Mouse (Mus musculus): Measurements from ENCODE around the gene Blcap. TPM values are rescaled to one million over a fixed set of nuclear protein-coding genes. Genes with fewer than 3 reads are reported as not detected.

The Blcap gene
- polyA plus RNA-seq, 1 experiment from 2014 or later, result 165 TPM

DNA sequence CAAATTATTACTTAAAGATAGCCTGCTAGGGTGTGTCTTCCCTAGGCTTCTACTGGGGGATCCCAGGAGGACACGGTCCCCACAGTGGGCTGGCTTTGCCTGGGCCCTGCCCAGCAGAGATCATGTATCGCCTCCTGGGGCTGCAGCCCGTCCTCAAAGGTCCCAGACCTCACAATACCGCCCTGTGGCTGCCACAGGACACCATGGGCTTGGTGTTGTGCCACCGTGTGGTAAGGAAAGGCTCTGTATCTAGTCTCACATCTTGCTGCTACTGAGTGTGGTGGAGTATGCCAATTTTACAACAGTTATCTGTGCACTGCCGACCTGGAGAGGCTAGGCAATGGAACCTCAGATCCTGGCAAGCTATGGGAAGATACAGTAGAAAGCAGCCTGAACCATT, 12.6 kb downstream of the Blcap start:
- 0 out of 2 replicates have a peak, but pooled peaks have one; percentile 4 for ATAC-seq (ENCODE audit: low read depth)
- H3K4me1 ChIP-seq (replicated peaks), result peaks cover 69% of the 10 kb centered on the region
- WGBS, result 48% methylated on average over 6 of the region's 6 CpGs
- H3K9ac ChIP-seq, result peak overlapping the region; percentile 39; the same call in 1 of the 2 replicates
- H3K27me3 ChIP-seq, result no peaks in the 10 kb centered on the region
- H3K4me3 ChIP-seq, result no peak overlapping the region
- peaks cover 75% of the 10 kb centered on the region for H3K36me3 ChIP-seq
- no peak overlapping the region; the same call in 1 of the 2 replicates for H3K4me2 ChIP-seq
- H3K27ac ChIP-seq (replicated peaks), result peak overlapping the region; percentile 39; the same call in 1 of the 2 replicates
- peaks cover 53% of the 10 kb centered on the region for H3K9me3 ChIP-seq

- Histone ChIP-seq H3K4me3 (no peak overlapping the region), H3K36me3 (peaks cover 71% of the 10 kb centered on the region)
Observed at GRCm38 (mm10) chr2:157558051-157558450, 13.0 kb downstream of the Blcap start.

DNA sequence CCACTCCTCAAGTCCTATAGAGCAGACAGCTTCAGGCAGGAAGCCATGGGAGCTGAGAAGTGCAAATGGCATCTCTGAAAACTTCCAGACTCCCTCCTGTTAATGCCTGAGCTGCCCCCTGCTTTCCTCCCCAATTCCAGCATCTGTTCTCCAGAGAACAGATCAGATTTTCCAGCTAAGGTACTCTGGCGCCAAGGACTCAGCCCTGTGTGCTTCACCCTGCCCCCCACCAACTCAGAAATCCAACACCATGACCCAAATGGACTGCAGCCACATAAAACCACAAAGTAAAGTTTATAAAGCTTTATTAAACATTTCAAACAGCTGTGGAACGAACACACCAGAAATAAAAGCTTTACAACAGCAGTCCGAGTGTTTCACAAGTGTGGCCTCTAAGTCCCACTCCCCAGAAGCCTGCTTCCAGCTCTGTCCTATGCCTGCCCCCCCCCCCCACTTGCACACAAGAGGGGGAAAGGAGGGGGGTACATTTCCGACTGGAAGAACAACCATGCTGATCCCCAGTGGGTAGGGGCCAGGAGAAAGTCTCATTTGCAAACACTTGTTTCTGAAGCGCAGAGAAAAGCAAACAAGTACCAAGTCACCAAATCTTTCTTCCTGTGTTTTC, 14.9 kb downstream of the Blcap start:
- Histone ChIP-seq H3K27ac (replicated peaks) (no peak overlapping the region), H3K4me2 (no peak overlapping the region), H3K4me3 (no peak overlapping the region), H3K9ac (no peak overlapping the region), H3K4me1 (replicated peaks) (peaks cover 58% of the 10 kb centered on the region), H3K9me3 (peaks cover 32% of the 10 kb centered on the region), H3K27me3 (no peaks in the 10 kb centered on the region), H3K36me3 (peaks cover 52% of the 10 kb centered on the region)
- WGBS, result 78% methylated on average over 5 of the region's 5 CpGs
- no peak for ATAC-seq (ENCODE audit: low read depth)

More at GRCm38 (mm10) chr2:157558051-157558450, 13.0 kb downstream of the Blcap start:
- ATAC-seq (ENCODE audit: low read depth), result no peak
- Histone ChIP-seq H3K27ac (replicated peaks) (no peak overlapping the region), H3K4me2 (no peak overlapping the region), H3K4me1 (replicated peaks) (peaks cover 68% of the 10 kb centered on the region), H3K27me3 (no peaks in the 10 kb centered on the region), H3K9ac (peak overlapping the region; percentile 39; the same call in 1 of the 2 replicates), H3K9me3 (peaks cover 48% of the 10 kb centered on the region)
- WGBS, result 73% methylated on average over 9 of the region's 9 CpGs

DNA sequence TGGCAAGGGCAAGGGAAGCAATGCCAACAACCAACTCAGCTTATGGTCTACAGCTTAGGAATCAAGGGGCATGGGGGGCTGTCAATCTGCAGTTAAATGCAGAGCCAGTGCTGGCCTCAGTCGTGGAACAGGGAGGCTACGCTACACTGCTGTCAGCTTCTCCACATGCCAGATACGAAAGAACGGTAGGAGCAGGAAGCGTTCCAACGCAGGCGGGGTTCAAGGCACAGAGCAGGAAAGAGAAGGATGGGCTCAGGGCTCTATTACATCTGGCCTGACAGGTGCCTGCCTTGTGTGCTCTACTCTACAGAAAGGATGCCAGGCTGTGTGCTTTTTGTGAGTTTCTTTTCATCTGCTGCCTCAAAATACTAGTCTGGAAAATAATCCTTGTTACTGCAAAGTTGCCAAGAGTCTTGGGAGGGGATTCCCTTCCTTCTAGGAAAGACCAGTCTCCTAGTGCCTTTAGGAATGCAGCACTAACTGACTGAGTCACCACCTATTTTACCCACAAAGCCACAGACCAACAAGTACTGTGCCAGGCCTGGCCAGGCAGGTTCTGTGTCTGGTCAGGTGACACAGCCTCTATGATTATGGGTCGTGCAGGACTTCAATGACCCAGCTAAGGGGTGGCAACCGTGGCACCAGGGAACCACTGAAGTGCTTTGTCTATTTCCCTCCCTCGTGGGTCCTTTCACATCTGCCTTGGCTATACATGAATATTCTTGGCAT, 18.8 kb downstream of the Blcap start:
- ATAC-seq (ENCODE audit: low read depth), result no peak
- H3K27ac ChIP-seq (replicated peaks), result no peak overlapping the region
- WGBS, result 82% methylated on average over 10 of the region's 10 CpGs

GRCm38 (mm10) chr2:157550292-157550691, 20.8 kb downstream of the Blcap start:
- H3K9me3 ChIP-seq, result no peaks in the 10 kb centered on the region
- 83% methylated on average over 4 of the region's 4 CpGs for WGBS
- no peak overlapping the region for H3K9ac ChIP-seq

More for the DNA sequence above, 18.8 kb downstream of the Blcap start:
- Histone ChIP-seq H3K9ac (no peak overlapping the region), H3K4me1 (replicated peaks) (peaks cover 38% of the 10 kb centered on the region), H3K4me3 (no peak overlapping the region), H3K27me3 (no peaks in the 10 kb centered on the region), H3K36me3 (peaks cover 32% of the 10 kb centered on the region), H3K4me2 (no peak overlapping the region), H3K9me3 (no peaks in the 10 kb centered on the region; the same call in 1 of the 2 replicates)

GRCm38 (mm10) chr2:157546686-157547085, 24.4 kb downstream of the Blcap start:
- Histone ChIP-seq H3K27ac (replicated peaks) (peak overlapping the region; percentile 34), H3K36me3 (peaks cover 23% of the 10 kb centered on the region), H3K4me2 (no peak overlapping the region), H3K4me1 (replicated peaks) (peaks cover 52% of the 10 kb centered on the region), H3K4me3 (no peak overlapping the region), H3K9me3 (no peaks in the 10 kb centered on the region), H3K9ac (no peak overlapping the region), H3K27me3 (no peaks in the 10 kb centered on the region)
- no peak for ATAC-seq (ENCODE audit: low read depth)

More at GRCm38 (mm10) chr2:157550292-157550691, 20.8 kb downstream of the Blcap start:
- peaks cover 45% of the 10 kb centered on the region for H3K4me1 ChIP-seq (replicated peaks)
- no peak overlapping the region for H3K4me3 ChIP-seq
- no peak overlapping the region for H3K27ac ChIP-seq (replicated peaks)
- H3K27me3 ChIP-seq, result no peaks in the 10 kb centered on the region
- ATAC-seq (ENCODE audit: low read depth), result no peak
- no peak overlapping the region for H3K4me2 ChIP-seq
- peaks cover 23% of the 10 kb centered on the region for H3K36me3 ChIP-seq

DNA sequence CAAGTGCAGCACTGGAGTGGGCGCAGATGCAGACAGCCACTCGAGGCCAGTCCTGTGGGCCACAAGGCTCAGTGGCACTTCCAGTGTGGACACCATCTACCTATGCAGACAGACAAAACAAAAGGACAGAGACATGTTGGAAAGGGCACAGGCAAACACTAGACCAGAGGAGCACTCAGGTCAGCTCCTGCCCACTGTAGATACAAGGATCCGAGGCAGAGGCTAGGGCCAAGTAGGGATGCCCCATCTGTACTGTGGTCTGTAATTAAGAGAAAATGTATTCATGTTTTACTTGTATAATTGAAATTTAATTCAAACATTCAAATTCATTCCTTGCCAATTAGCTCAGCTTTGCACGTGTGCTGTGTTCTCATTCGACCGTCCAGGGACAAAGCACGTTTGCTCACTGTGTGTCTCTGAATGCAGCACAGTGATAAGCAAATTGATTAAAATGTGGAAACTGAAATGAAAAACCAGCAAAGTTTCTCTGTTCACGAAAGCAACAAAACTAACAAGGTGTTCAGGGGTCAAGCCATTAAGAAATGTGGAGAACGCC, 26.7 kb downstream of the Blcap start:
- H3K9ac ChIP-seq, result no peak overlapping the region
- peaks cover 72% of the 10 kb centered on the region for H3K4me1 ChIP-seq (replicated peaks)
- no peaks in the 10 kb centered on the region for H3K9me3 ChIP-seq
- peak overlapping the region; percentile 19; the same call in 1 of the 2 replicates for H3K27ac ChIP-seq (replicated peaks)
- ATAC-seq (ENCODE audit: low read depth), result no peak
- H3K36me3 ChIP-seq, result peaks cover 23% of the 10 kb centered on the region
- no peak overlapping the region for H3K4me3 ChIP-seq
- H3K27me3 ChIP-seq, result no peaks in the 10 kb centered on the region
- WGBS, result 54% methylated on average over 9 of the region's 9 CpGs
- H3K4me2 ChIP-seq, result no peak overlapping the region

GRCm38 (mm10) chr2:157542415-157542814, 28.7 kb downstream of the Blcap start:
- H3K4me3 ChIP-seq, result no peak overlapping the region
- ATAC-seq (ENCODE audit: low read depth), result no peak
- no peak overlapping the region for H3K4me2 ChIP-seq
- 56% methylated on average over 4 of the region's 4 CpGs for WGBS
- peaks cover 9% of the 10 kb centered on the region; the same call in 1 of the 2 replicates for H3K36me3 ChIP-seq
- H3K27me3 ChIP-seq, result no peaks in the 10 kb centered on the region
- peaks cover 77% of the 10 kb centered on the region for H3K4me1 ChIP-seq (replicated peaks)
- peak overlapping the region; percentile 26; the same call in 1 of the 2 replicates for H3K9ac ChIP-seq
- no peaks in the 10 kb centered on the region for H3K9me3 ChIP-seq
- H3K27ac ChIP-seq (replicated peaks), result peak overlapping the region; percentile 25; the same call in 1 of the 2 replicates

GRCm38 (mm10) chr2:157541631-157542030, 29.4 kb downstream of the Blcap start:
- H3K27ac ChIP-seq (replicated peaks), result no peak overlapping the region
- no peaks in the 10 kb centered on the region for H3K9me3 ChIP-seq
- H3K36me3 ChIP-seq, result 0 out of 2 replicates have a peak, but pooled peaks cover 2% of the 10 kb centered on the region
- H3K4me2 ChIP-seq, result no peak overlapping the region
- 43% methylated on average over 8 of the region's 8 CpGs for WGBS
- H3K4me1 ChIP-seq (replicated peaks), result peaks cover 77% of the 10 kb centered on the region
- H3K4me3 ChIP-seq, result no peak overlapping the region
- peak overlapping the region; percentile 27; the same call in 1 of the 2 replicates for H3K9ac ChIP-seq
- no peaks in the 10 kb centered on the region for H3K27me3 ChIP-seq
- no peak for ATAC-seq (ENCODE audit: low read depth)

DNA sequence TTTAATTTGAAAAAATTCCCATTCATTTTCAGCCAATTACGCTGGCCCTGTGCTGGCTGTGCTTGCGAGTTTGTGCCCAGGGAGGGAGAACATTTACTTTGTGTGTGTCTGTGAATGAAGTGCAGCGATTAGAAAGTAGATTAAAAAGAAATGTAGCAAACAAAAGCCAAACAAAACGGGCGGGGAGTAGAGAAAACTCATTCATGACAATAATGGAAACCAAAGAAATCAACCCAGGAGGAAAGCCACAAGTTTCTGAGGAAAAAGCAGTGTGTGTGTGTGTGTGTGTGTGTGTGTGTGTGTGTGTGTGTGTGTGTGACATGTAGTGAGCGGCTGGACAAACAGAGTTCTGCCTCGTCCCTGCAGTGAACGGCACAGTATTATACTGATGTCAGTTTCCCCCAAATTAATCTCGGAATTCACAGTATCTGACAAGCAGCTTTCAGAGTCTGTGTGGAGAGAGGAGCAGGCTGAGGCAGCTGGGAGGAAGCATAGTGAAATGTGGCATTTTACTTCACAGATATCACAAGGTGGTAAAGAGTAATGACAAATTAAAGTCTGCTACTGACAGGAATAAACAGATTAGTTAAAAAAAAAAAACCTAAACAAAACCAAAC, 30.0 kb downstream of the Blcap start:
- H3K9ac ChIP-seq, result peak overlapping the region; percentile 27; the same call in 1 of the 2 replicates
- no peaks in the 10 kb centered on the region for H3K9me3 ChIP-seq
- H3K27ac ChIP-seq (replicated peaks), result 0 out of 2 replicates have a peak overlapping the region, but pooled peaks have one; percentile 57
- H3K4me2 ChIP-seq, result 0 out of 2 replicates have a peak overlapping the region, but pooled peaks have one; percentile 0
- no peaks in the 10 kb centered on the region for H3K27me3 ChIP-seq
- 23% methylated on average over 9 of the region's 9 CpGs for WGBS
- H3K4me1 ChIP-seq (replicated peaks), result peaks cover 77% of the 10 kb centered on the region
- H3K36me3 ChIP-seq, result no peaks in the 10 kb centered on the region
- no peak for ATAC-seq (ENCODE audit: low read depth)
- H3K4me3 ChIP-seq, result no peak overlapping the region

DNA sequence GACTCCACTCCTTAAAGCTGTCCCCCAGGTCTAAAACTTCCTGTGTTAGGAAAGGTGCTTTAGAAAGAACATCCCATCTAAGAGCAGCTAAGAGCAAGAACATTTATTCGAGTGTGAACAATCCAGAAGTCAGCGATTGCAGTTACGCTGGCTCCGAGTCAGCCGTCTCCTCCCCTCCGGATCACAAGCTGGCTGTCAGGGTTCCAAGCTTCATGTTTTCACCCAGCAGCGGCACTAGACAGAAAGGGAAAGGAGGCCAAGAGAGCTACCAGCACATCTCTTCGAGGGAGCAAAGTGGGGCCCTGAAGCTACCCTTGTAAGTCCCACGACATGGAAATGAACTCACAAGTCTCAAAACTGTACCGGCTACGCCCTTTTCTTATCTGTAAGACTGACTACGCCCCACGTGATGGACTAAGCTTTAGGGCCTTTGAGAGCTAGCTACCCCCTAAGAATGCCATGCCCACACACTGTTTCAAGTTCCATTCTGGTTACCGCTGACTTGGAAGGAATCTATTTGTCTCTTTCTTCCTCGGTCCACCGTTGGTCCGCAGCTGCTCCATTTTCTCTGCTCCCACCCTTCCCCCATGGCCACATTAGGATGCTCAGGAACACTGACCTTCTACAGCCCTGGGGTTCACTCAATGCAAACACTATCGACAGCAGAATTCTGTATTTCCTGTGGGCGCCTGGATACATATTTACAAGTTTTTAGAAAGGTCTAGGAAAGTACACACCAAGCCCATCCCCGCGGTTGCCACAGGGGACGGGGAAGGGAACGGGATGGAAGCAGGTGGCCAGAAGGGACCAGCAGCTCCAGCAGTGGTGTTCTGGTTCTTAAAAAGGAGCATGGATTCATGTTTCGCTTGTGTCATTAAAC, 30.8 kb downstream of the Blcap start:
- Histone ChIP-seq H3K4me3 (no peak overlapping the region), H3K27me3 (no peaks in the 10 kb centered on the region), H3K4me2 (0 out of 2 replicates have a peak overlapping the region, but pooled peaks have one; percentile 0), H3K9me3 (no peaks in the 10 kb centered on the region), H3K4me1 (replicated peaks) (peaks cover 70% of the 10 kb centered on the region), H3K9ac (no peak overlapping the region), H3K36me3 (no peaks in the 10 kb centered on the region), H3K27ac (replicated peaks) (peak overlapping the region; percentile 57)
- no peak for ATAC-seq (ENCODE audit: low read depth)
- WGBS, result 49% methylated on average over 24 of the region's 24 CpGs

All from neural tube, embryonic 13.5 days (tissue).